Mouse (Mus musculus) limb, embryonic 14.5 days (tissue): ENCODE measurements around the gene Plcb3. TPM values are rescaled to one million over a fixed set of nuclear protein-coding genes. Genes with fewer than 3 reads are reported as not detected.

Experiments
- ATAC-seq: fragments of 200-750 bp; cut with Nextera tagmentation; 2 replicates; pipeline ENCODE4 v1.8.0; 2017; ENCODE audit warnings: low read depth, moderate number of reproducible peaks, moderate TSS enrichment; ENCODE audit not compliant: low FRiP score
- DNase-seq: peaks from one replicate; pipeline ENCODE4 v3.0.0-alpha.2; 2015; ENCODE audit warnings: low spot score
- H3K27ac ChIP-seq: fragments of 300-500 bp; sonication (generic); replicated peaks from 2 replicates; pipeline ENCODE4 v1.5.1; 2014; ENCODE audit warnings: low read depth, mild to moderate bottlenecking, low read length, moderate library complexity, mixed read lengths
- H3K27me3 ChIP-seq: fragments of 300-500 bp; sonication (generic); 2 replicates; pipeline ENCODE4 v1.6.1; 2014; ENCODE audit warnings: low read length, mixed read lengths; ENCODE audit not compliant: control insufficient read depth, insufficient read depth
- H3K36me3 ChIP-seq: fragments of 300-500 bp; sonication (generic); 2 replicates; pipeline ENCODE4 v1.6.1; 2014; ENCODE audit warnings: mild to moderate bottlenecking, low read length, moderate library complexity, mixed read lengths; ENCODE audit not compliant: control insufficient read depth, insufficient read depth
- H3K4me1 ChIP-seq: fragments of 300-500 bp; sonication (generic); 2 replicates; pipeline ENCODE4 v1.6.1; 2014; ENCODE audit warnings: antibody characterized with exemption, low read length, mixed read lengths; ENCODE audit not compliant: control insufficient read depth, insufficient read depth
- H3K4me2 ChIP-seq: fragments of 300-500 bp; sonication (generic); replicated peaks from 2 replicates; pipeline ENCODE4 v1.6.1; 2014; ENCODE audit warnings: low read depth, mild to moderate bottlenecking, low read length, moderate library complexity; ENCODE audit not compliant: severe bottlenecking
- H3K4me3 ChIP-seq: fragments of 300-500 bp; sonication (generic); replicated peaks from 2 replicates; pipeline ENCODE4 v1.5.1; 2014; ENCODE audit warnings: low read length
- H3K9ac ChIP-seq: fragments of 300-500 bp; sonication (generic); 2 replicates; pipeline ENCODE4 v1.6.1; 2014; ENCODE audit warnings: mild to moderate bottlenecking, low read depth, low read length, moderate library complexity; ENCODE audit not compliant: severe bottlenecking
- H3K9me3 ChIP-seq: fragments of 300-500 bp; sonication (generic); 2 replicates; pipeline ENCODE4 v1.6.1; 2016; ENCODE audit warnings: low read length; ENCODE audit not compliant: control insufficient read depth
- POLR2A ChIP-seq: fragments of 200-500 bp; IDR thresholded peaks from 2 replicates; pipeline ENCODE4 v1.8.0; 2012; ENCODE audit warnings: inconsistent platforms, mild to moderate bottlenecking, moderate library complexity, borderline replicate concordance; ENCODE audit not compliant: insufficient read depth, insufficient read length; ENCODE audit errors: extremely low read depth
- WGBS: fragments of 180-500 bp; shearing (Covaris S2); extraction: QIAGEN DNeasy Blood & Tissue Kit; methylation state at CpG from one replicate; pipeline ENCODE4 v1.1.7; 2014; 5-methylcytosine and 5-hydroxymethylcytosine counted together
- polyA plus RNA-seq, 2 experiments: library from polyadenylated mRNA; depleted of rRNA in 1 of 2; stranded (reverse) in 1 of 2; unstranded in 1 of 2; fragments of >200 nt; fragmentation: Nextera tagmentation in 1 of 2; extraction: Ambion mirVana in 1 of 2; gene quantifications; 2 replicates each; pipeline versions ENCODE4 v1.2.1 to v1.2.3; 2012 to 2014

Plcb3 gene
- polyA plus RNA-seq, 2 experiments: 36.6 to 80.6 TPM

DNA sequence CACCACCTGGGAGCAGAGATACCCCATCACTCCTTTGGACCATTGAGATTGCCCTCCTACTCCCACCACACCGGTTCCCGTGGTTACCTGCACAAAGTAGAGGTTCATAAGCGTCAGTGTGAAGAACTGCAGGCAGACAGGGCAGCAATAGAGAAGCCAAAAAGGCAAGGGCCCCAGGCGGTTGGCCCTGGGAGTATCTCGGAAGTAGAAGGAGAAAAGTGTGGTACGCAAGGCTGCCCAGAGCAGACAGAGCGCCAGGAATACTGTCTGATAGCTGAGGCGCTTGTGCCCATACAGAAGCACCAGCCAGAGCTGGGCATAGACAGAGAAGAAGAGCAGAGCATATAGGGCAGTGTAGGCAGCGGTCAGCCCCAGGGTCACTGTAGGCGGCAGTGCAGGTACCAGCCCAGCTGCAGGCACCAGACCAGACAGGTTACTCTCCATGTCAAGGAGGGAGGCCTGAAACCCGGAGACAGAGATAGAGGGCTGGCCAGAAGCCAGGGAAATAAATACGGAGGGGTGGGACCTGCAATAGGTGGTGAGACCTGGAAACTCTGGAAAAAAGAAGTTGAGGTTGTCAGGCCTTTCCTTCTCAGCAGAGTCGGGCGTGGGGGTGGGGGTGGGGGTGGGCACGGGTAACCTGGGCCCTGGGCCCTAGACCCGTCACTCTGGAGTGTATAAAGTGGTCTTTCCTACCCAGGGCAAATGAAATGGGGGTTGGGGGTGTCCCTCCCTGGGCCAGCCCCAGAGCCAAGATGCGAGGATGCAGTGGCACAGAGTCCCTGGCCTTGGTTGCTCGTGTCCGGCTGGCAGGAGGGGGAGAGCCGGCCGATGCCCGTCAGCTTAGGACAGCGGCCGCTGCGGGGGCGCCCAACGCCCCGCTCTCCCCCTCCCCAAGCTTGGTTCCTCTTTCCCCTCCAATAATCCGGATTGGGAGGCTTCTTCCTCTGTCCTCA lies 35.6 kb downstream of the Plcb3 start:
- Histone ChIP-seq H3K27ac (no peak overlapping the region), H3K4me3 (peak overlapping the region; percentile 65), H3K9ac (peak overlapping the region; percentile 76), H3K4me1 (peaks cover 13% of the 10 kb centered on the region), H3K36me3 (peaks cover 8% of the 10 kb centered on the region), H3K9me3 (no peaks in the 10 kb centered on the region), H3K4me2 (peak overlapping the region; percentile 80), H3K27me3 (peaks cover 7% of the 10 kb centered on the region)
- WGBS: 26% methylated on average over 22 of the region's 29 CpGs
- no peak for TF ChIP-seq POLR2A
- no peak for DNase-seq
- ATAC-seq: no peak

GRCm38 (mm10) chr19:6939106-6940002 lies 36.9 kb downstream of the Plcb3 start:
- 91% methylated on average over 20 of the region's 20 CpGs for WGBS
- ATAC-seq (no peak), DNase-seq (no peak)
- no peak overlapping the region for H3K4me3 ChIP-seq
- H3K27me3 ChIP-seq: peaks cover 20% of the 10 kb centered on the region
- no peak overlapping the region for H3K4me2 ChIP-seq
- TF ChIP-seq POLR2A: no peak
- H3K9ac ChIP-seq: no peak overlapping the region
- H3K9me3 ChIP-seq: no peaks in the 10 kb centered on the region
- peaks cover 13% of the 10 kb centered on the region for H3K4me1 ChIP-seq
- 0 out of 2 replicates have a peak, but pooled peaks cover 2% of the 10 kb centered on the region for H3K36me3 ChIP-seq
- no peak overlapping the region for H3K27ac ChIP-seq

DNA sequence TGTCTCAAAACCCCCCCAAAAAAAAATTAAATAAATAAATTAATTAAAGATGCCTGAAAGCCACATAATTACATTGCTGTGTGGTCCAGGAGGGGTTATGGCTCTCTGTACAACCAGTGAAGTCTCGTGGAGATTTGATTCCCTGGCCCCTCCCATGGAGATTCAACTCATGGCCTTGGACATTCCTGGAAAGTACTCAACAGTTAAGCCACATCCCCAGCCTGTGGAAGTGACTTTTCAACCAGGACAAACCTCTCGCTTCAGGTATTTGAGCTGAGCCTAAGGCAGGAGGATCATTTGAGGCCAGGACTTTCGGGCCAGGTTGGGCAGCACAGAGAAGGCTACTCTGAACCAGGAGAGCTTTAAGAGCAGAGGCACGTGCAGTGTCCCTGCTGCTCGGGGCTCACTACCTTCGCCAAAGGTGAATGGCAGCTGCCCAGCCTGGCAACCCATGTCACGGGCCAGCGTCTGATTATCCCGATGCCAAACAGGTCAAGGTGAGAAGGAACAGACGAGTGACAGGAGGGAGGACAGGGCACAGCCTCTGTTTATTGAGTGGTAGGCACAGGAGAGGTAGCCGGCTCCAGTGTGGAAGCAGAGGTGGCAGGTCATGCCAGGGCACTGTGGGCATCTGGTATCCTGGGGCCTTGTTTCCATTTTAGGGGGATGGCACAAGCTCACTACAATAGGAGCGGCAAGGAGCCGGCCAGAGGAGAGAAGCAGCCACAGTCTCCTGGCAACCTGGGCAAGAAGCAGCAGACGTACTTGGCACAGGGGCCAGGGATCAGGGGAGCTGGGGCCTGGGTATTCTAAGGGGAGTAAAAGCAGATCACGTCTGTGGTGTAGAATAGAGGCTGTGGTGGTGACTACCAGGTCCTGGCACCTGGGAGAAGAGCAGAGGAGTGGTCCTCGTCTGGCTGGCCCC lies 38.5 kb downstream of the Plcb3 start:
- Histone ChIP-seq H3K4me3 (no peak overlapping the region), H3K9me3 (no peaks in the 10 kb centered on the region), H3K27me3 (peaks cover 35% of the 10 kb centered on the region), H3K4me1 (peaks cover 20% of the 10 kb centered on the region), H3K36me3 (0 out of 2 replicates have a peak, but pooled peaks cover 2% of the 10 kb centered on the region), H3K27ac (no peak overlapping the region), H3K4me2 (no peak overlapping the region), H3K9ac (no peak overlapping the region)
- ATAC-seq (no peak), DNase-seq (no peak)
- TF ChIP-seq POLR2A: no peak
- WGBS: 74% methylated on average over 16 of the region's 16 CpGs

- no peak overlapping the region for H3K4me2 ChIP-seq
- H3K9ac ChIP-seq: no peak overlapping the region
- H3K4me1 ChIP-seq: peaks cover 18% of the 10 kb centered on the region
- 0 out of 2 replicates have a peak, but pooled peaks cover 2% of the 10 kb centered on the region for H3K36me3 ChIP-seq
- WGBS: 22% methylated on average over 3 of the region's 3 CpGs
- ATAC-seq: no peak
- DNase-seq: no peak
- no peak overlapping the region for H3K27ac ChIP-seq
- no peaks in the 10 kb centered on the region for H3K9me3 ChIP-seq
- no peak for TF ChIP-seq POLR2A
- peaks cover 49% of the 10 kb centered on the region for H3K27me3 ChIP-seq
- H3K4me3 ChIP-seq: no peak overlapping the region
These were observed 40.0 kb downstream of the Plcb3 start for GRCm38 (mm10) chr19:6936299-6936698.
